Mouse (Mus musculus) MEL (cell line): ENCODE results near the gene Tgfbr3. TPM values are rescaled to one million over a fixed set of nuclear protein-coding genes. Genes with fewer than 3 reads are reported as not detected.

Experiments used
- DNase-seq: peaks from one replicate; pipeline ENCODE4 v3.0.0; 2011; ENCODE audit warnings: low read depth, low spot score
- H3K27ac ChIP-seq: 2 replicates; pipeline ENCODE4 v1.5.1; 2012; ENCODE audit warnings: low read depth, mild to moderate bottlenecking, control low read depth, low read length, moderate library complexity; ENCODE audit not compliant: control insufficient read depth
- H3K27me3 ChIP-seq, 2 experiments: fragments of 150-350 bp in 1 of 2; sonication (generic) in 1 of 2; 2 replicates each; pipeline ENCODE4 v1.6.1; 2012; ENCODE audit warnings: low read length in 2 of 2, mild to moderate bottlenecking in 2 of 2, improper control_type of control experiment in 1 of 2, moderate library complexity in 1 of 2; ENCODE audit not compliant: insufficient read depth in 2 of 2, control insufficient read depth in 1 of 2
- H3K36me3 ChIP-seq, 2 experiments: 2 replicates each; pipeline ENCODE4 v1.6.1; 2012 to 2014; ENCODE audit warnings: low read length in 2 of 2, improper control_type of control experiment in 1 of 2, inconsistent platforms in 1 of 2, mild to moderate bottlenecking in 1 of 2; ENCODE audit not compliant: insufficient read depth in 2 of 2, control insufficient read depth in 1 of 2
- H3K4me1 ChIP-seq, 2 experiments: fragments of 150-350 bp in 1 of 2; sonication (generic) in 1 of 2; 2 replicates each; pipeline ENCODE4 v1.6.1; 2012; ENCODE audit warnings: low read length in 2 of 2, improper control_type of control experiment in 1 of 2, mild to moderate bottlenecking in 1 of 2; ENCODE audit not compliant: insufficient read depth in 2 of 2, control insufficient read depth in 1 of 2
- H3K4me3 ChIP-seq, 2 experiments: fragments of 150-350 bp in 1 of 2; sonication (generic) in 1 of 2; 2 replicates each; pipeline ENCODE4 v1.5.1; 2012; ENCODE audit warnings: low read depth in 2 of 2, low read length in 2 of 2, mild to moderate bottlenecking in 2 of 2, moderate library complexity in 2 of 2, control low read depth in 1 of 2, improper control_type of control experiment in 1 of 2; ENCODE audit not compliant: control insufficient read depth in 1 of 2, insufficient read depth in 1 of 2
- H3K79me2 ChIP-seq: 2 replicates; pipeline ENCODE4 v1.6.1; 2012; ENCODE audit warnings: mild to moderate bottlenecking, low read length, moderate library complexity; ENCODE audit not compliant: control insufficient read depth, poor library complexity, insufficient read depth
- H3K9ac ChIP-seq: 2 replicates; pipeline ENCODE4 v1.6.1; 2012; ENCODE audit warnings: low read depth, mild to moderate bottlenecking, control low read depth, low read length, moderate library complexity; ENCODE audit not compliant: control insufficient read depth, poor library complexity, severe bottlenecking
- H3K9me3 ChIP-seq: fragments of 150-350 bp; sonication (generic); replicated peaks from 2 replicates; pipeline ENCODE4 v1.6.1; 2012; ENCODE audit warnings: mild to moderate bottlenecking, low read length, improper control_type of control experiment, moderate library complexity; ENCODE audit not compliant: insufficient read depth
- BHLHE40 ChIP-seq: IDR thresholded peaks from 2 replicates; pipeline ENCODE4 v1.6.1; 2012; ENCODE audit warnings: low read depth, mild to moderate bottlenecking, inconsistent platforms, low read length, improper control_type of control experiment, borderline replicate concordance
- CHD1 ChIP-seq: IDR thresholded peaks from 2 replicates; pipeline ENCODE4 v1.6.1; 2012; ENCODE audit warnings: low read depth, mild to moderate bottlenecking, inconsistent platforms, low read length, improper control_type of control experiment
- E2F4 ChIP-seq: IDR thresholded peaks from 2 replicates; pipeline ENCODE4 v1.6.1; 2011; ENCODE audit warnings: low read depth, low read length, improper control_type of control experiment, borderline replicate concordance
- EP300 ChIP-seq, 2 experiments: IDR thresholded peaks; 2 replicates each; pipeline ENCODE4 v1.6.1; 2011; ENCODE audit warnings: improper control_type of control experiment in 2 of 2, low read length in 2 of 2, low read depth in 1 of 2, mild to moderate bottlenecking in 1 of 2
- ETS1 ChIP-seq: IDR thresholded peaks from 2 replicates; pipeline ENCODE4 v1.6.1; 2012; ENCODE audit warnings: low read depth, mild to moderate bottlenecking, inconsistent platforms, low read length, improper control_type of control experiment, moderate library complexity
- GABPA ChIP-seq: IDR thresholded peaks from 2 replicates; pipeline ENCODE4 v1.6.1; 2012; ENCODE audit warnings: low read depth, mild to moderate bottlenecking, inconsistent platforms, low read length, improper control_type of control experiment, moderate library complexity
- HCFC1 ChIP-seq: IDR thresholded peaks from 2 replicates; pipeline ENCODE4 v1.6.1; 2012; ENCODE audit warnings: low read depth, mild to moderate bottlenecking, inconsistent platforms, low read length, improper control_type of control experiment, moderate library complexity
- JUND ChIP-seq: IDR thresholded peaks from 2 replicates; pipeline ENCODE4 v1.6.1; 2011; ENCODE audit warnings: low read depth, mild to moderate bottlenecking, improper control_type of control experiment, low read length
- MAX ChIP-seq: IDR thresholded peaks from 2 replicates; pipeline ENCODE4 v1.6.1; 2011; ENCODE audit warnings: low read length, improper control_type of control experiment
- MEF2A ChIP-seq: IDR thresholded peaks from 2 replicates; pipeline ENCODE4 v1.6.1; 2014; ENCODE audit warnings: low read depth, mild to moderate bottlenecking, inconsistent platforms, low read length, improper control_type of control experiment; ENCODE audit not compliant: poor library complexity, insufficient replicate concordance, severe bottlenecking; ENCODE audit errors: extremely low read depth
- MXI1 ChIP-seq: IDR thresholded peaks from 2 replicates; pipeline ENCODE4 v1.6.1; 2011; ENCODE audit warnings: mild to moderate bottlenecking, low read depth, low read length, improper control_type of control experiment
- MYC ChIP-seq: IDR thresholded peaks from 2 replicates; pipeline ENCODE4 v1.6.1; 2011; ENCODE audit warnings: low read depth, mild to moderate bottlenecking, low read length, improper control_type of control experiment, moderate library complexity
- NELFE ChIP-seq: IDR thresholded peaks from 2 replicates; pipeline ENCODE4 v1.6.1; 2011; ENCODE audit warnings: low read depth, low read length, improper control_type of control experiment
- NRF1 ChIP-seq: IDR thresholded peaks from 2 replicates; pipeline ENCODE4 v1.6.1; 2014; ENCODE audit warnings: low read depth, mild to moderate bottlenecking, inconsistent platforms, low read length, improper control_type of control experiment, moderate library complexity; ENCODE audit not compliant: poor library complexity, insufficient read depth, severe bottlenecking
- POLR2A ChIP-seq, 2 experiments: IDR thresholded peaks; 2 replicates each; pipeline ENCODE4 v1.6.1; 2011 to 2012; ENCODE audit warnings: low read length in 2 of 2, mild to moderate bottlenecking in 2 of 2, control low read depth in 1 of 2, improper control_type of control experiment in 1 of 2, low read depth in 1 of 2, moderate library complexity in 1 of 2; ENCODE audit not compliant: control insufficient read depth in 1 of 2, insufficient read depth in 1 of 2, poor library complexity in 1 of 2
- RAD21 ChIP-seq: IDR thresholded peaks from 2 replicates; pipeline ENCODE4 v1.6.1; 2011; ENCODE audit warnings: mild to moderate bottlenecking, low read depth, low read length, improper control_type of control experiment
- RCOR1 ChIP-seq: IDR thresholded peaks from 2 replicates; pipeline ENCODE4 v1.6.1; 2012; ENCODE audit warnings: low read depth, mild to moderate bottlenecking, inconsistent platforms, low read length, improper control_type of control experiment
- TAL1 ChIP-seq: IDR thresholded peaks from 2 replicates; pipeline ENCODE4 v1.6.1; 2012; ENCODE audit warnings: mild to moderate bottlenecking, inconsistent platforms, low read length, moderate library complexity, mixed read lengths
- TBP ChIP-seq: IDR thresholded peaks from 2 replicates; pipeline ENCODE4 v1.8.0; 2011; ENCODE audit warnings: low read depth, low read length, improper control_type of control experiment
- USF1 ChIP-seq: IDR thresholded peaks from 2 replicates; pipeline ENCODE4 v1.6.1; 2014; ENCODE audit warnings: low read depth, mild to moderate bottlenecking, inconsistent platforms, low read length, improper control_type of control experiment, moderate library complexity
- USF2 ChIP-seq, 2 experiments: IDR thresholded peaks; 2 replicates each; pipeline ENCODE4 v1.6.1; 2011 to 2012; ENCODE audit warnings: improper control_type of control experiment in 2 of 2, low read length in 2 of 2, borderline replicate concordance in 1 of 2, inconsistent platforms in 1 of 2, low read depth in 1 of 2, mild to moderate bottlenecking in 1 of 2; ENCODE audit not compliant: insufficient read depth in 1 of 2
- ZKSCAN1 ChIP-seq: IDR thresholded peaks from 2 replicates; pipeline ENCODE4 v1.6.1; 2012; ENCODE audit warnings: low read depth, mild to moderate bottlenecking, inconsistent platforms, low read length, improper control_type of control experiment, moderate library complexity
- polyA plus RNA-seq, 2 experiments: library from polyadenylated mRNA; stranded (reverse) in 1 of 2; unstranded in 1 of 2; fragments of >175 nt in 1 of 2; fragments of >200 nt in 1 of 2; gene quantifications; 2 replicates each; pipeline versions ENCODE4 v1.2.1 to v1.2.4; 2012; ENCODE audit warnings: low replicate concordance in 2 of 2, low read depth in 1 of 2; ENCODE audit not compliant: insufficient read length in 2 of 2, insufficient read depth in 1 of 2, missing spikeins in 1 of 2
- total RNA-seq: library from RNA; depleted of rRNA; stranded (reverse); fragments of 300-350 nt; gene quantifications from 2 replicates; pipeline ENCODE4 v1.2.3, GENCODE M21; 2012

The Tgfbr3 gene
- total and polyA plus RNA-seq, 3 experiments: 3.0 to 5.9 TPM; not detected in 1

DNA sequence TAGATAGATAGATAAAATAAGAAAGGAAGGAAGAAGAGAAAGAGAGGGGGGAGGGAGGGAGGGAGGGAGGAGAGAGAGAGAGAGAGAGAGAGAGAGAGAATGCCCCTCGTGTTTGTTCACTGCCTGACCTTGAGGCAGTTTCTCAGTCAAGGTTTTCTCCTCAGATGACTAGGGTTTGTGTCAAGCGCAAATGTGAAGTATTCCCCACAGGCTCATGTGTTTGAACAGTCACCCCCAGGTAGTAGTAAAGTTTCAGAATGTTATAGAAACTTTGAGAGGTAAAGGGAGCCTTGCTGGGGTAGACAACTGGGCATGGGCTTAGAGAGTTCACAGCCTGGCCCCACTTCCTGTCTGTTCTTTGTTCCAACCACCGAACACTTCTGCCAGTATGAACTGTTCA is 103.2 kb downstream of the Tgfbr3 start:
- TF ChIP-seq NELFE (no peak), MYC (no peak), POLR2A (IDR thresholded peaks at IDR 0.05; ENCODE audit: control insufficient read depth in 1 of 2, insufficient read depth in 1 of 2, low read depth in 1 of 2, low read length in 2 of 2, poor library complexity in 1 of 2) (no peak), ETS1 (no peak), USF2 (IDR thresholded peaks at IDR 0.05; ENCODE audit: borderline replicate concordance in 1 of 2, insufficient read depth in 1 of 2, low read depth in 1 of 2, low read length in 2 of 2) (no peak), TAL1 (no peak), RAD21 (no peak), HCFC1 (no peak), ZKSCAN1 (no peak), USF1 (no peak), GABPA (no peak), CHD1 (no peak), BHLHE40 (no peak), JUND (no peak), NRF1 (no peak), MAX (no peak)
- no peaks in the 10 kb centered on the region for H3K36me3 ChIP-seq
- H3K4me3 ChIP-seq: no peak overlapping the region
- H3K27ac ChIP-seq: no peak overlapping the region
- no peaks in the 10 kb centered on the region for H3K4me1 ChIP-seq
- H3K9ac ChIP-seq: no peak overlapping the region
- H3K79me2 ChIP-seq: no peaks in the 10 kb centered on the region
- no peak for DNase-seq
- H3K27me3 ChIP-seq: no peaks in the 10 kb centered on the region
- no peaks in the 10 kb centered on the region for H3K9me3 ChIP-seq

DNA sequence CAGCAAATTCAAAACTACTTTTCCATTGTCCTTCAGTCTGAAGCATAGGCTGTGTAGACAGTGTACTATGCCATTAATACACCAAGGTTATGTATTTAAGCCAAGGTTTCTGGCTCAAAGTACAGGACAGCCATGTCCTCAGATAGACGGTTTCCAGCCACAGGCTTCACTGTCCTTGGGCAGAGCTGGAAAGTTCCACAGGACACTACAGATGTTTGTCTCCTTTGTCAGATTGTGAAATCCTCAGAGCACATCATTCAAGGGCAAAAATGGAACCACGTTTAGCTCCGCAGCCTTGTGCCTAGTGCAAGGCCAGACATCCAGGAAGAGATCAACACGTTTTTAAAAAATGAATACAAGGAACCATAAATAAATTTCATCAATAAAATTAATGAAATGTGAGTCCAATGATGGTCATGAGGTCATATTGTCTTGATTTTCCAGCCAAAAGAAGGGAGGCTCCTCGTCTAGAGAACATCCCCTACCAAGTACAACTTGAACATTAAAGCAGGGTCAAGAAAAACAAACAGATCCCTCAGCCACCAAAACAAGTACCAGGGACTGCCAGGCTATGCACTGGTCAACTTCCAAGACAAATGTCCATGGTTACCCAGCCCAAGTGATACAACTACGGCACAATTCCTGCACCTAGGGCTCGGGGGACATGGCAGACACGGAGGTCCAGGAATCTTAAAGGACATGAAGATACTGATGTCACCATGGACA is 105.1 kb downstream of the Tgfbr3 start:
- Histone ChIP-seq H3K4me3 (no peak overlapping the region), H3K27me3 (no peaks in the 10 kb centered on the region), H3K9ac (no peak overlapping the region)
- TF ChIP-seq RCOR1 (no peak), TBP (no peak), E2F4 (no peak), CHD1 (no peak), TAL1 (no peak), EP300 (IDR thresholded peaks at IDR 0.05; ENCODE audit: low read depth in 1 of 2, low read length in 2 of 2) (no peak), MXI1 (no peak), MEF2A (no peak), POLR2A (IDR thresholded peaks at IDR 0.05; ENCODE audit: control insufficient read depth in 1 of 2, insufficient read depth in 1 of 2, low read depth in 1 of 2, low read length in 2 of 2, poor library complexity in 1 of 2) (no peak)
- TF ChIP-seq, all 39 proteins: peak for 0
- no peaks in the 10 kb centered on the region for H3K9me3 ChIP-seq
- no peaks in the 10 kb centered on the region for H3K36me3 ChIP-seq
- no peak overlapping the region for H3K27ac ChIP-seq
- no peaks in the 10 kb centered on the region for H3K79me2 ChIP-seq
- H3K4me1 ChIP-seq: no peaks in the 10 kb centered on the region
- DNase-seq: no peak
